Mouse (Mus musculus): ENCODE data around the gene Ash1l.

Ash1l gene

GRCm38 (mm10) chr3:89092509-89093090, 142.2 kb downstream of the Ash1l start:
- no peak for DNase-seq

- DNase-seq = peak; percentile 79
Observed at GRCm38 (mm10) chr3:89093175-89093574, 142.8 kb downstream of the Ash1l start, which contains the start of gene Rusc1. Gene Rusc1, minus strand, starts transcription at chr3:89093311.

GRCm38 (mm10) chr3:89094021-89094420, 143.6 kb downstream of the Ash1l start:
- no peak for DNase-seq

- peak; percentile 39 for DNase-seq
Observed at GRCm38 (mm10) chr3:89100811-89101210, 150.4 kb downstream of the Ash1l start, which contains the start of gene Gm43738. Gene Gm43738, minus strand, starts transcription at chr3:89101099.

GRCm38 (mm10) chr3:89101459-89101811, 151.0 kb downstream of the Ash1l start:
- DNase-seq = no peak

- DNase-seq = peak; percentile 91
Observed at GRCm38 (mm10) chr3:89101812-89102494, 151.5 kb downstream of the Ash1l start, which contains the start of gene Fdps. Gene Fdps, minus strand, starts transcription at chr3:89101959.

GRCm38 (mm10) chr3:89102495-89103290, 152.3 kb downstream of the Ash1l start:
- no peak for DNase-seq

GRCm38 (mm10) chr3:89103291-89103595, 152.8 kb downstream of the Ash1l start:
- no peak for DNase-seq

GRCm38 (mm10) chr3:89106881-89107280, 156.5 kb downstream of the Ash1l start:
- DNase-seq = no peak

GRCm38 (mm10) chr3:89107545-89107944, 157.1 kb downstream of the Ash1l start:
- no peak for DNase-seq

GRCm38 (mm10) chr3:89108146-89108545, 157.7 kb downstream of the Ash1l start:
- no peak for DNase-seq

GRCm38 (mm10) chr3:89113058-89113457, 162.6 kb downstream of the Ash1l start:
- DNase-seq = no peak

GRCm38 (mm10) chr3:89115522-89115921, 165.1 kb downstream of the Ash1l start:
- peak; percentile 34 for DNase-seq

- no peak for DNase-seq
Observed at GRCm38 (mm10) chr3:89123313-89123712, 172.9 kb downstream of the Ash1l start.

- DNase-seq = no peak
Observed at GRCm38 (mm10) chr3:89124241-89124640, 173.8 kb downstream of the Ash1l start.

- DNase-seq = no peak
Observed at GRCm38 (mm10) chr3:89125981-89126380, 175.6 kb downstream of the Ash1l start.
